Mouse (Mus musculus): ENCODE results near the gene Foxi2.
A peak's percentile ranks its signal among the peaks of the same experiment; 100 is the strongest.

Gene Foxi2

DNA sequence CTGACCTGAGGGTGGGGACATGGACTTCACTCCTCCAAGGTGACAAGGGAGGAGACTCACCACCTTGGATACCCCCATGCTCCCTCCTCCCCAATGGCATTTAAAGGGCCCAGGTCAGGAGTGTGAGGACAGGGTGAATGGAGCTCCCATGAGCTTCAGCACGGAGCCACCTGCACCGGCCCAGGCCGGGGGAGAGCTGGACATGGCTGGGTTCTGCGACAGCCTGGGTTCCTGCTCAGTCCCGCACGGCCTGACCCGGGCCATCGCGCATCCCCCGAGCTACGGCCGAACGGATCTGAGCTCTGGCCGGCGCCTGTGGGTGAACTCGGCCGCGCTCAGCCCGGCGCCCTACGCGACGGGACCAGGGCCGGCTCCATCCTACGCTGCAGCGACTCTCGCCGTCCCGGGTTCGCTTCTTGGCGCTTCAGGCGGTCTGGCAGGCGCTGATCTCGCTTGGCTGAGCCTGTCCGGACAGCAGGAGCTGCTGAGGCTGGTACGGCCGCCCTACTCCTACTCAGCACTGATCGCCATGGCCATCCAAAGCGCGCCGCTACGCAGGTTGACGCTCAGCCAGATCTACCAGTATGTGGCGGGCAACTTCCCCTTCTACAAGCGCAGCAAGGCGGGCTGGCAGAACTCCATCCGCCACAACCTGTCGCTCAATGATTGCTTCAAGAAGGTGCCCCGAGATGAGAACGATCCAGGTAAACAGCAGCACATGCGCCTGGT lies at the start of gene Foxi2:
Gene Foxi2, plus strand, starts transcription at position 72 of the 729 bp plus-strand sequence.
- no peak for DNase-seq (ENCODE audit: low read depth)

DNA sequence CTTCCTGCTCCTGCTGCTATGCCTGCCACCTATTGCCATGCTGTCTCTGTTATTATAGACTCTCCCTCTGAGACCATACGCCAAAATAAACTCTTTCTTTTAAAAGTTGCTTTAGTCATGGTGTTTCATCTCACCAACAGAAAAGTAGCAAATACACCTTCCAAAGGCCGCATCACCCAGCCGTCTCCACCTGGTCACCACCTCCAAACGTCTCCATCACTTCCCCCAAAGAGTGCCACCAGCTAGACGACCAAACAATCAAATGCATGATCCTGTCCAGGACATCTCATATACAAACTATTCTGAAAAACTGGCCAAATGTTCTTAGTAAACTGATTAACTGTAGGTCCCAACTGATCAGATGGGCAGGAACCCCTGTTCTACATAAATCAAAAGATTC lies 45.5 kb upstream of the Foxi2 start:
- no peak for DNase-seq (ENCODE audit: low read depth)

DNA sequence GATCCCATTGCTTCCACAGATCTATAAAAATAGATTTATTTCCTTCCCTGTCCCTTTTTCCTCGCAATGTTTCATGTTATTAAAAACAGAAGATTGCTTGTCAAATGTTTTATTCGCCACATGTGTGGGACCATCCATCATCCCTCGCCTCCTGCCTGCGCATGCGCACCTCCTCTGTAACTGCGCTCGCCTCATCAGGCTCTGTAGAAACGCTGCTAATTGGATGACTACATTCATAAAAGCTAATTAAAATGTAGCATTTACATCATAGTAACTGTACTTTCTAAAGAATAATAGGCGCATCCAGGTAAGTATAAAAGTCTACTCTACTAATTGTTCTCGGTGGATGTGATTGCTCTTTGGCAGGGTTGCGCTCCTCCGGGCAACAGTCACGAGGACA lies 34.1 kb upstream of the Foxi2 start:
- DNase-seq (ENCODE audit: low read depth), result no peak

DNA sequence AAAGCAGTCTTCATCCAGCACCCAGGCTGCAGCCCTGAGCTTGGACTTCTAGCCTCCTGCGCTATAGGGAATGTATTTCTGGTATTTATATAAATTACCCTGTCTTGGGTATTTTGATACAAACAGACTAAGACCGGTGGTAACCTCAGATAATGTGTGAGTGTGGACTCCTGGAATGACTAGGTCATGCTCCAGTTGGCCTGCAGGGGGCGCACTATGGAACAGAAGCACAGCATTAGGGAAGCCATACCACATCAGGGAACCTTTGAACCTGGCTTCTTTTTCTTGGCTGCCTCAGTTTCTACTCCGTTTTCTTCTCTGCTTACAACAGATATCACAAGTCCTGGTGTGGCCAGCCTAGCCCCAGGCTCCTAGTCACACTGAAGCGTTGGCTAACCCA lies 33.2 kb upstream of the Foxi2 start:
- DNase-seq (ENCODE audit: low read depth), result peak; percentile 35

DNA sequence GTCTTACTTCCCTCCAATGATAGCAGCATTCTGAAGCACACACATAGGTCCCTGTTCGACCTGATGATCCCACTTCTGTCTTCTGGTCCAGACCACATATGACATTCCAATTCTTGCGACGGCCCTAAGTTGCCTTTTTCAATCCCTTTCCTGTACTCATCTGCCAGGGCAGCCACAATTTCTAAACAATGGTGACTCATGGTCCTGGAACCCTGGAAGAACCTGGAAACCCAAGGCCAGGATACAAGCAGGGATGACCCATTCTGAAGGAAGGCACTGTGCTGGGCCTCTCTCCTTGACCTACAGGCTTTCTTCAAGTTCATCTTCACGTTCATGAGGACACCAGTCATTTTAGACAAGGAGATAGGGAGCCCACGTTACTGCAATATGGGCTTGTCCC lies 31.8 kb upstream of the Foxi2 start:
- no peak for DNase-seq (ENCODE audit: low read depth)

DNA sequence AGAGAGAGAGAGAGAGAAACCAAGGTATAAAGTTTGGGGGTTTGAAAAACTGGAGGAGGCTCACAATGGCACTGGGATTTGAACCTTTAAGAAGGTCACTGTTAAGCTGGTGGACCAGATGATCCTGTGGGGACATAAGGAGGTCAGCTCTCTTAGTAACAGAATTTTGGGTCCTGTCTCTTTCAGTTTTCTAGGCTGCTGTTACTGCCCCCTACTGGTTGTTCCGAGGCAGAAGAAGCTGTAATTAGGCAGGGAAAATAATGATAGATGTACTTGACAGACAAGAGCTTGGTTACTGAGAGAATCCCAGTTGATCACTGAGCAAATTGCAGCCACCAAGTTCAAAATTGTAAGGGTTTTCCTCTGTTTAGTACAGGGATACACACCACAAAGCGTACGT lies 21.1 kb upstream of the Foxi2 start:
- peak; percentile 17 for DNase-seq (ENCODE audit: low read depth)

DNA sequence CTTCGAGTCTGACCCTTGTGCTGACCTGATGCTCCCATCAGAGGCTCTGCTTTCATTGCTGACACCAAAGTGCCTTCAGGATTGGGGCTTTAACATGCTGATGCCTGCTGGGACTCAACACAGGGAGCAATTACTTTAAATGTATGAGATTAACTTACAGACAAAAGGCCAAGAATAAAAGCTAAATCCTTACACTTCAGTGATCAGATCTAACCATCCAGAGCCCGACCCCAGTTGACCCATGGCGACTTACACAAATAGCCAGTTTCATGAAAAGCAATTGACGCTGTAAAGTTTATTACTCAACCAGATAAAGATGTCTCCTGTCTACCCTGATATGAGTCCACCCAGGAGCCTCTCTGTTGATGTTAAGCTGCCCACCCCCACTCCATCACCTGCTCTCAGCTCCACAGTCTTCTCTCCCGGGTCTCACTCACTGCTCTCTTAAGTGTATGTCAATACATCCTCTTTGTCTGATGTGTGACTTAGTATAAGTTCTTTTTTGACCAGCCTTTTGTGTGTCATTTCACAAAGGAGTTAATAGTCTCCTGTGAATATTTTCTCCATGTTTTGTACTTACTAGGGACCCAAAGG lies 17.1 kb upstream of the Foxi2 start:
- DNase-seq (ENCODE audit: low read depth), result no peak

DNA sequence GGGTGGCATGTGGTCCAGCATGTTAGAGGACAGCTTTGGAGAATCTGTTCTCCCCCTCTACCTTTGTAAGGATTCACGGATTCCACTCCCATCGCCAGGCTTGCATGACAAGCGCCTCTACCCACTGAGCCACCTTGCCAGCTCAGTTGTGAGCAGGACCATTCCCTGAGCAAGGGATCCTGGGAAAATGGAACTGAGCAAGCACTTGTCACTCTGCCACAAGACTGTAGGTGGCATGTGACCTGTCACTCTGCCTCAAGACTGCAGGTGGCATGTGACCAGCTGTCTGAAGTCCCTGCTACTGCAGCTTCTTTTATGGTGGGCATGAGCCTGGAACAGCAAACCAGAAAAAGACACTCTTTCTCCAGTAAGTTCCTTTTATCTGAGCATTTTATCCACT lies 15.7 kb upstream of the Foxi2 start:
- no peak for DNase-seq (ENCODE audit: low read depth)

DNA sequence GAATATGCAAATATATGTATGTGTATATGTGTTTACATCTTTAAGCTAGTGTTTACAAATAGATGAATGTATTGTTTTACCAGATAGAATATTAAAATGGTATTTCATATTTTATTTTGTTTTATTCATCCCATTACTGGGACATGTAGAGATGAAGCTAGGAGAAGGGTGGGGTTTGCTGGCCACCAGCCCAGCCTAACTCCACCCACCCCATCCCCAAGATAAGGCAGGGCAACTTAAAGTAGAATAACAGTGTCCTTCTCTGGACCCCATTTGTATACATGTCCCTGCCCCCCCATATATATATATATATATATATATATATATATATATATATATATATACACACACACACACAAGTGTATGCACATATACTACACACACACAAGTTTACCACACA lies 14.9 kb upstream of the Foxi2 start:
- DNase-seq (ENCODE audit: low read depth), result no peak

DNA sequence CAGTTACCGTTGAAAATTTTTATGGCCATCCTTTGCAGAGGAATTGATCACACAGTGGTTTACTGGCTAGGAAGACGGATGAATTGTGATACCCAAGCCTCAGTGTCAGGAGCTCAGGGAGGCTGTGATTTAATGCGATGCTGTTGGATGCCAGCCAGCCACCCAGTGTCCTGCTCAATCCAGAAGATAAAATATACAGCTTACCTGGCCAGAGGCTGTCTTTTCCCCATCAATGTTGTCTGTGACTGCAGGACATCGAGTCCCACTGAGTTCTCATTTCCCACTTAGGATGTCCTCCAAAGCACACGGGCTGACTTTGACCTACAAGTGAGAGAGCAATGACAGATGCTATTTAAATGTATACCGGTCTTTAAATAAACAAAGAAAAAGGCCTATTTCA lies 13.0 kb upstream of the Foxi2 start:
- no peak for DNase-seq (ENCODE audit: low read depth)

DNA sequence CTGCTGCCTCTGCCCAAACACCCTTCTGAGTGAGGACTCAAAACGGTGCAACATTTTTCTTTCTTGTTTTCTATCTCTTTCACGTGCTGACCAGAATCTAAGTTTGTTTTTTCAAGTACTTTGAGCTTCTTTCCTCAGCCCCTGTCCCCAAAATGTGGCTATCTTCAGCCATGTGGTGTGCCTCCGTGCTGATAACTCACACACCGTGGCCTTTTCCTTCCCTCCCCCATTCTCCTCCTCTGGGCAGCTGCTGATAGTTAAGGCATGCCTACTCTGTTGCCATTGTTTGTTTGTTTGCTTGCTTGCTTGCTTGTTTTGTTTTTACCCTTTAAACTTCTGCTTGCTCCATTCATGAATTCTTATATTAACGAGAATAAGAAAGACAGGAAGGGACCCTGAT lies 12.2 kb upstream of the Foxi2 start:
- DNase-seq (ENCODE audit: low read depth), result no peak

DNA sequence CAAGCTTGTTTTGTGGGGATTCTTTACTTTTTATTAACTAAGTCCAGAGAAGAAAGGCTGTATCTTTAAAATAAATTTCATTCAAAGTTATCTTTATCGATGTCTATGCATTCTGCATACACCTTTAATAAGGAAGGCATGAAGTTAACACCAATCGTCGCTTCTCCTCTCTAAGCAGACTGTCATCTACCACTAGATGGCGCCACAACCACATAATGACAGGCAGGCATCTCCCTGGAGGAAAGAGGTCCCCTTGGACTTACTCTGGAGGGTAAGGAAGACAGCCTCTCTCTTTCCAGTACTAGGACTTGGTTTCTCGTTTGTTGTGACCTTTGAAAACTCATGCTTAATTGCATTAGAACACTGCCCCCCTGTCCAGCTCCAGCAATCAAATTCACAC lies 6.7 kb upstream of the Foxi2 start:
- peak; percentile 75 for DNase-seq (ENCODE audit: low read depth)

DNA sequence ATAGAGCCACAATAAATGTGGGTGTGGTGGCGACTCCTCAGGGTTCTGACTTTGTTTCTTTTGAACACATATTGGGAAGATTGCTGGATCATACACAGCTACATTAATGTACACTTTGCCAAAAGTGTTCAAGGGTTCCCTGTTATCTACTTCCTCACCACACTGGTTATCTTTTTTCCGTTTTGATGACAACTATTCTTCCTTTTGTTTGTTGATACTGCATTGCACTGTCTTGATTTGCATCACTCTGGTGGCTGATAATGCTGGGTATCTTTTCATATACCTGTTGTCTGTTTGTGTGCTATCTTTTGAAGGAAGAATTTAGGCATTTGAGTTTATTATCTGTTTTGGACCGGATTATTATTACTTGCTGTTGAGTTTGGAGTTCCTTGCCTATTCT lies 3.3 kb upstream of the Foxi2 start:
- no peak for DNase-seq (ENCODE audit: low read depth)

DNA sequence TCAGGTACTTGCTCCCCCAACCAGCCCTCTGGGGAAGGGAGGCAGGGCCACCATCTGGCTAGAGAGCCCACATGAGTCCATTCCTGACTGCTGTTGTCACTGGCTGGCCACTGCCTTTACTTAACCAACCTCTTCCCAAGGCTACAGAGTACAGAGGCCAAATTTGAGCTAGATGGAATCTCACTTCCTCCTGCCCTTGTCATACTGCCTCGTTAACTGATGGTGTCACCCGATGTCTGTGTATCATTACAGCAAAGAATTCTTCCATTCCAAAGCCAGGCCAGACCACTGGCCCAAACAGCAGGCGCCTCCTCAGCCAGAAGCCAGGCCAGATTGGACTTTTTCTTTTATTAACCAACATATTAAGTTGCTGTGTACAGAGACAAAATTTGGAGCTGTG lies 1.6 kb upstream of the Foxi2 start:
- no peak for DNase-seq (ENCODE audit: low read depth)

DNA sequence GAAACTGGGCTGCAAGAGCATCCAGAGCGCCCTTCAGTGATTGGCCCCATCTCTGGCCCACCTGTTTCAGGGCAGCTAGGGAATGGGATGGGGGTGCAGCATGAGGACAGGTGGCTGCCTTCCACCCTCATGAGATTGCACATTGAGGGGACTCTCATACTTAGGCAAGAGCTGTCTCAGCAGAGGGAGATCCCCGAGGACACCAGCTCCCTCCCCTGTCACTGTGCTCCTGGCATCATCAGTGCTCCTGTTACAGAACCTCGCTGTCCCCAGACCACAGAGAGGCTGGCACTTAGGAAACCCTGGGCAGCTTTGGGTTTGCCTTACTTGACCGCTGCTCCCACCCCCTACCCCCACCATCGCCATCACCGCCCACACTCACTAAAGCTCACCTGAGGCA lies 2.2 kb downstream of the Foxi2 start:
- DNase-seq (ENCODE audit: low read depth), result no peak

DNA sequence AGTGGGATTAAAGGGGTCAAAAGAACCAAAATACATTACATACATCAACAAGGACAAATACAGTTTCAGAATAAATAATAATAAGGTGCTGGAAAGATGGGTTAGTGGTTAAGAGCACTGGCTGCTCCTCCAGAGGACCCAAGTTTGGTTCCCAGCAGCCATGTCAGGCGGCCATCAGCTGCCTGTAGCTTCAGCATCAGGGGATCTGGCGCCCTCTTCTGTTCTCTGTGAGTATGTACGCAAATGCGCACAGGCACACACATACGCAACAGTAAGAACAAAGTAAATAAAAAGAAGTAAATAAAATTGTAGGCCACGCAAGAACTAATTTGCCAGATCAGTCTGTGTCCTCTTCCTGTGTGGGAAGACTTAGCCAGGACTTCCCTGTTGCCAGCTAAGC lies 18.7 kb downstream of the Foxi2 start:
- DNase-seq (ENCODE audit: low read depth), result peak; percentile 7

DNA sequence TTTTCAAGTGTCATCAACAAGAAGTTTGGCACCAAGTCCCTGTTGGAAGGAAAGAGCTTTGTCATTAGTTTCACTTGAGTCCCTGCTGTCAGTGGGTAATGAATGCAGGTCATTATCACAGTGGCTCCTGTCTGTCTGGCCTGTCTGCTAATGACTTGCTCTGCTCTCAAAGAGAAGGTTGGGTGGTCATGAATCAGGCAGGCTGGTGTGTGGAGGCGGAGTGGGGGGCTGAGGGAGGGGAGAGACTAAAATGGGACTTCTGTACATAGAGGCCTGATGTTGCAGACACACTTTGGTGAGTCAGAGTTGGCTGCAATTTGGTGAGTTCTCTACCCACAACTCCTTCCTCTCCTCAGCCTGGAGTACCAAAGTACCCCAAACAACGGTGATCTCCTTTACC lies 20.8 kb downstream of the Foxi2 start:
- no peak for DNase-seq (ENCODE audit: low read depth)

DNA sequence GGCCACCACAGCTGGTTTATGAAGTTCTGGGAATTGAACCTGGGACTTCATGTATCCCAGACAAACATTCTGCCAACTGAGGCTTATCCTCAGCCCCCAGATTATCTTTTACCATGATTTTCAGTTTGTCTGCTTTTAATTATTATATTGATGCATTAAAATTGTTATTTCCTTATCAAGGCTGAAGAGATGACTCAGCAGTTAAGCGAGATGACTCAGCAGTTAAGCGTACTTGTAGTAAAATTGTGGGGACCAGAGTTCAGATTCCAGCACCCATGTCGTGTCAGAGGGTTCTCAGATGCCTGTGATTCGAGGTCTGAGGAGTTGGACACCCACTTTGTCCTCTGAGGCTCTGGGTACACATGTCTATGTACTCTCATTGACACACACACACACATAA lies 33.8 kb downstream of the Foxi2 start:
- DNase-seq (ENCODE audit: low read depth), result no peak

DNA sequence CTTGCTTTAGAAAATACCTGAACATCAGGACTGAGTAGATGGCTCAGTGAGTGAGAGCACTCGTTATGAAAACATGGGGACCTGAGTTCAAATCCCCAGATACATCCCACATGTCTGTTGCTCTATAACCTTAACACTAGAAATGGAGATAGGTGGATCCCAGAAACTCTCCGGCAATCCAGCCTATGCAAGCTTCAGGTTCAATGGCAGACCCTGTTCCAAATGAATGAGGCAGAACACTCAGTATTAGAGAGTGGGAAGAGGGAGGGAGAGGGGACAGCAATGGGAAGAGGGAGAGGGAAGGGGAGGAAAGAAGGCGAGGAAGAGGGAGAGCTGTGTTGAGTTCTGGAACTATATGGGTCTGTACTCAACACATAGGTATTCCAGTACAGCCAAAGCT lies 41.2 kb downstream of the Foxi2 start:
- DNase-seq (ENCODE audit: low read depth), result no peak

DNA sequence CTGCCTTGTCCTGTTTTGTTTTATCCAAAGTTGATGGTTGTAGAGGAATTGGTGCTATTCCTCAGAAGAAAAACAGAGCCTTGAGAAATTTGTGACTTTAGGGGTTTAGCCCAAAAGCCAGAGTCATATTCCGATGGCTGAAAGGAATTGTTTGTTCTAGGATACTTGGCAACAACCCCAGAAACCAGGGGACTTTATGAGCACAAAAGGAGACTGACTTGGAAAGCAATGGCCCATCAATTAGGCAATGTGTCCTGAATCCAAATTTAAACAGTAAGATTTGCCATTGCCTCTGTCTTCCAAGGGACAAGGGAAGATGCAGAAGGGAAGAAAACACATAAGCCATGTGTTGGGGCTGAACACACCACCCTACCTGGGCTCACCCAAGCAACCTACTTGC lies 42.3 kb downstream of the Foxi2 start:
- no peak for DNase-seq (ENCODE audit: low read depth)

DNA sequence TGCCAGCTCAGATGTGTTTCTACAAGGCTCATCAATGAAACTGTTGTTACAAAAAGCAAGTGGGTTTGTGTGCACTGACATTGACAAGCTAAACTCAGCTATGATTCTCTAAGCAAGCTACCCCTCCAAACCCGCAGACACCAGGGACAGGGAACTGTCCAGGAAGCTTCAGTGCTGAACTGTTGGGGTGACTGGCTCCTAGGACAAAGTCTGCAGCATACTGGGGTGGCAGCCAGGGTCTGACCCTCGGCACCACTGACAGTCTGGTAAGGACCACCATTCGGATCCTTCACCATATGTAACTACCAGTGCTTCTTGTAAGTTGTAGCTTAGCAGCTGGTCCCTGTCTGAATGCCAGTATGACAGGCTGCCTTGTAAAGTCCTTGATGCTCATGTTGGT lies 43.6 kb downstream of the Foxi2 start:
- peak; percentile 6 for DNase-seq (ENCODE audit: low read depth)
